Mouse (Mus musculus) brain, adult 2 months (tissue): ENCODE data around the gene Bcam.
A peak's percentile ranks its signal among the peaks of the same experiment; 100 is the strongest.
"Not testable (repeated sequence)": the region's sequence is repeated elsewhere in the genome, so short reads cannot be mapped to it uniquely, and the experiment has no call there.

Experiments used
- DNase-seq: peaks from one replicate; pipeline ENCODE4 v3.0.0; 2011; ENCODE audit warnings: low read depth, low spot score

Bcam gene

DNA sequence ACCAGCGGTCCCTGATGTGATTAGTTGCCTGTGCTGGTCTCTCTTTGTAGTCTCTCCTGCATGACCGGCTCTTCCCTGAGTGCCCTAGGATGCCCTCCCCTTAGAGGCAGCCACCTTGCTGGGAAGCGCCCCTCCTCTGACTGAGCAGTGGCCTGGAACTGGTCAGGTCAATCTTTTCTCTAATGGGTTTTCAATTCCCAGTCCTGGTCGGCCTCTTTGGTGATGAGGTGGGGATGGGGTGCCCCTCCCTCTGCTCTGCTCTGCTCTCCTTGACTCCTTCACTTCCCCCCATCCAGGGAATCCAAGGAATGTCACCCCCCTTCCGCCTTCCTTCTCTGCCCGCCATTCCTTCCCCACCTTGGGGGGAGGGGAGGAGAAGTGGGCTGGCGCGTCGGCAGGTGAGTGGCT lies at the start of gene Bcam:
TSS of gene Bcam (minus strand) at position 33 of the 408 bp plus-strand sequence.
- DNase-seq: no peak

DNA sequence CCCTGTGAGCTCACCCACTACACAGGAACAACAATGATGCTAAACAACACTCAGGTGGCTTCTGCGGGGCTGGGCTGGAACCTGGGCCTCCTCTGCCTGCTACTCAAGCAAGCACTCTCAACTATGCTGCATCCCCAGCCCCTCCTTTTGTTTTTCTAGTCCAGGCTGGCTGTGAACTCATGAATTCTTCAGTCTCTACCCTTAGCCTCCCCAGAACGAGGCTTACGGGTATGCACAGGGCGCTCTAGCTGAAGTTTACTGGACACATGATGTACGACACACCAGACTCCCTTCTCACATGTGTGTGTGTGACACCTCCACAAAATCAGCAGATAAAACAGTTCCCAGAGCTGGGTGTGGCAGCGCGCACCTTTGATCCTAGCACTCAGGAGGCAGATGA lies 48.1 kb upstream of the Bcam start:
- no peak for DNase-seq

DNA sequence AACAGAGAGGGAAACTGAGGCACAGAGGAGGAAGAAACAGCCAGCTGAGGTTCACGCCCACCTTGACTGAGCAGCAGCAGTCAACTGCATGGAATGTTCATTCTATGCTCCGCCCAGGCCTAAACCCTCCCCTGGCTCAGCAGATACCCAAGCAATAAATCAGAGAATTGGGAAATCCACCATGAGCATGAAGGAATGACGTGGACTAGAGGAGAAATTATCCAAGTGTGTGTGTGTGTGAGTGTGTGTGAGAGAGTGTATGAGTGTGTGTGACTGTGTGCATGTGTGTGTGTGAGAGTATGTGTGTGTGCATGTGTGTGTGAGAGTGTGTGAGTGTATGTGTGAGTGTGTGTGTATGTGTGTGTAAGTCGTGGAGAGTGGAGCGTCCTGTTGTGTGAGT lies 47.6 kb upstream of the Bcam start:
- DNase-seq: no peak

DNA sequence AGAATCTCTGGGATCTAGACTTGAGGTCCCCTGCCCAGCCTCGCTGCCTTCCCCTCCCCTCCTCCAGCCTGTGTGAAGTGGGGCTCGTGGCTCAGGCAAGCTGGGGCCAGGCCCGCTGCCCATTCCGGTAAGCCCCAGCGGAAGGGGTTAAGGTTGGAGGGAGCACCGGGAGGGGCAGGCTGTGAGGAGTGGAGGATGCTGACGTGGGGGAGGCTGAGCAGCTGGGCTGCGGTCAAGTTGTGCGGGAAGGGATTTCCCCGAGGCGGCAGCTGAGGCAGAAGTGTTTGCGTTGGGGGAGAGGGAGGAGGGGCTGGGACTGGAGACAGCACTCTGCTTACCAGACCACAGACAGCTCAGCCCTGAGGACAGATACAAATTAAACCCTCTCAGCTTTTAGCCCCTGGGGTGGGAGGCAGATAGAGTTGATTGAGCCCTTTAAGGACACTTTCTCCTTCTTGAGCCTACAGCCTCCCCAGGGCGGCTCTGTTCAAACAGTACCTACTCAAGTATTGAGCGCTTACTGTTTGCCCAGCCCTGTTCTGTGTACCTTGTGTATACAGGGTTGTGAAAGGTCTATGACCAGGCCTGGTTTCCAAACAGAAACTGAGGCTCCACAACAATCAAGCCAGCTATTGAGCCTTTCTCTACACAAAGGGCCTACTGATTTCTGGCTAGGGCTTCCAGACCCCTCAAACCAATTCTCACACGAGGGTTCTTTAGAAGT lies 46.7 kb upstream of the Bcam start:
- DNase-seq: peak; percentile 53

DNA sequence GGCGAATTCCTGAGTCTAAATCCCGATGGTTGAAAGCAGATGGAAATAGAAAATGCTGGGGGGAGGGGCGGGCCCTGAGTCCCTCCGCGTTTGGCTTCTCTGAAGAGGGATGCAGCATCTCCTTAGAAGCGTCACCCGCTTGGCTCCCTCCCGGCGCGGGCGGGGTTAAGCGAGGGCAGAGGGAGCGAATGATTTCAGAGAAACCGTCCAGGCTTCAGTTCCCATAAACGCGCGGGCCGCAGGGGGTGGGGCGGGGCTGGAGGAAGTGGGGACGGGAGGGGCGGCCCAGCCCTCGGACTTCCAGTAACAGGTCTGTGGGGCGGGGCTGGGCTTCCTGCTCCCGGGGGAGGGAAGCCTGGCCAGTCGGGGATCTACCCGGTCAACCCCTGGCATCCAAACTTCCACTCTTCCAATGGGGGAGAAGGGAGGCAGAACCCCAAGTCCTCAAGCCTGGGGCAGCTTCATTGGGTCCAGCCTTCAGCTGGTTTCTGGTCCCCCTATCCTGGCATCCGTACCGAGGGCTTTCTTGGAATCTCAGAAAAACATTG lies 45.5 kb upstream of the Bcam start:
- peak; percentile 61 for DNase-seq

DNA sequence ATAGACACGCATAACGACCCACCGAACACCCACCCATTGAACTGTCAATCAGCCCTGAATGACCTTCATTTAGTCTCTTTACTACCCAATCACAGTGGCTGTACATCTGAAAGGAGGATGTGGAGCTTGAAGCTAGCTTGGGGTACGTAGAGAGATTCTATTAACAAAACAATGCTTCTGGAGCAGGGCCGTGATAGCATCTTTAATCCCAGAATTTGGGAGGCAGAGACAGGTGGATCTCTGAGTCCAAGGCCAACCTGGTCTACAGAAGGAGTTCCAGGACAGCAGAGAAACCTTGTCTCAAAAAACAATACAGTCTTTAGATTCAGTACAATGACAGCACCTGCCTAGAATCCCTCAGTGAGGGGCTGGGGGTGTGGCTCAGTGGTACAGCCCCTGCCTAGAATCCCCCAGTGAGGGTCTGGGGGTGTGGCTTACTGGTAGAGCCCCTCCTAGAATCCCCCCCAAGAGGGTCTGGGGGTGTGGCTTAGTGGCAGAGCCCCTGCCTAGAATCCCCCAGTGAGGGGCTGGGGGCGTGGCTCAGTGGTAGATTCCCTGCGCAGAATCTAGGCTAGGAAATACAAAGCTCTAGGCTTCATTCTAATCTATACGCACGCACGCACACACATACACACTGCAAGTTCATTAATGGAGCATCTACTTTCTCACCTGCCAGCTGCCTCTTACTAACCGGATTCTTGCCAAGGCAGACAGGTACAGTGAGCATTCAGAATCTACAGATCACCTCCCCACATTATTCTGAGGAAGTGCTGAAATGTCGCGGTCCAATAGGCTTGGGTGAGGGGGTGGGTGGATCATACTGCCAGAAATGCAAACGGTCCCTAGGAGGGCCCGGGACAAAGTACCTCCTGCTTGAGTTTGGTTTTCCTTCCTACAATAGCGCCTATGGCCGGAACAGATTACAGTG lies 44.7 kb upstream of the Bcam start:
- peak; percentile 8 for DNase-seq

DNA sequence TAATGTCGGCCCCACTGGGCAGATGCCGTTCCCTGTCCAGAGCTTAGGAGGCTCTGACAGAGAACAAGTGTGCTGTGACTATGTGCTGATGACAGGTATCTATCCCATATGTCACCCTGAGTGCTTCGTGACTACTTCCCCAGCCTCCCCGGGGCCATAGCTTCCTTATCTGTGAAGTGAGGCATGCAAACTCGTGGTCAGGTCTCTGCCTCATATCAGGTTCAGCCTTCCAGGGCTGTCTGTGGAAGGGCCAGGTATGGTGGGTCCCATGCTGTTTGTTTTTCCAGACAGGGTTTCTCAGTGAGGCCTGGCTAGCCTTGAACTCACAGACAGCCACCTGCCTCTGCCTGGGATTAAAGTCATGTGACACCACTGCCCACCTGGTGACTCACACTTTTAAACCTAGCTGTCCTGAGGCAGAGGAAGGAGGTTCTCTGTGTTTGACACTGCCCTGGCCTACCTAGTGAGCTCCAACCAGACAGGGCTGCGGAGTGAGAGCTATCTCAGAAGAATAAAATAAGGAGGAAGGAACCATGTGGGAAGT lies 42.8 kb upstream of the Bcam start:
- DNase-seq: no peak

DNA sequence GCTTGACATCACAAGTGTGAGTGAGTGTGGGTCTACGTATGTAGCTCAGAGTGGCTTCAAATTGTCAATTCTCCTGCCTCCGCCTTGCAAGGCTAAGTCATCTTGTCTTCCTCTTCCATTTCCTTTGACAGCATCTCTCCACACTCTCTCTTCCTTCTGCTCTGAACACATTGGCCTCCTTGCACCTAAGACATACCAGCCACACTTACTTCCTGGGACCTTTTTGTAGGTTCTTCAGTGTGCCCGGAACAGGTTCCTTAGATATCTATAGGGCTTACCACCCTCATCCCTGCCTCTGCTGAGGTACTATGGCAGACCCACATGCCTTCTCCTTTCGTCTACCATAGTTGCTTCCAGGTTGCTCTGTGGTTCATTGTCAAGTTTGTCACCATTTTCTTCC lies 42.3 kb upstream of the Bcam start:
- no peak for DNase-seq

DNA sequence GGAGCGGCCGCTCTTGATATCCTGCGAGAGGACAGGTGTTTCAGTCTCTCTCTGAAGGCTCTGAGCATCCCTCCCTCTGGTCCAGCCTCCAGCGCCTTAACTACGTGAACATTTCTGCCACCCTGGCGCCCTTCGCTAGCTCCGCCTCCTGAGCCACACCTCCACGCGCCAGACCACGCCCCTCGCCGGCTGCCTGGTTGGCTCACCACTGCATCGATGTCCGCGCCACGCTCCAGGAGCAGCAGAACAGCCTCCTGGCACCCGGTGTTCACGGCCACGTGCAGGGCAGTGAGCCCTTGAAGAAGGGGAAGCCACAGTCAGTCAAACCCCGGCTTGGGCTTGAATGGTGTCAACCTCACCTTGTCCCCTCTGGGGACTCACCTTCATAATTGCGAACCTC lies 40.3 kb upstream of the Bcam start:
- DNase-seq: peak; percentile 48

DNA sequence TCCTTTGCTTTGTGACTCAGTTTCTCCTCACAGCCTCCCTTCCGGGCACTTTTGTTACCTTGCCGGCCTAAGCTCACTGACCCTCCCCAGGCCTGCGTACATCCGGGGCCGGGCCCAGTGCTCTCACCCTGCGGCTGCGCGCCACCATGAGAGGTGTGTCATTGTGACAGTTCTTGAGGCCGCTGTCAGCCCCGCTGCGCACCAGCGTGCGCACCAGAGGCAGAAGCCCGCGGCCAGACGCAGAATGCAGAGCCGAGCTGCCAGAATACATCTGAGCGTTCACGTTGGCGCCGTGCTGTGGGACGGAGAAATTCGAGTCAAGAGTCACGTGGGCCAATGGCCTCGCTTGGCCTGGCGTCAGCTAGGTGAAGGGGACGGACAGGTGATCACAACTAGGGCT lies 38.6 kb upstream of the Bcam start:
- DNase-seq: peak; percentile 58

DNA sequence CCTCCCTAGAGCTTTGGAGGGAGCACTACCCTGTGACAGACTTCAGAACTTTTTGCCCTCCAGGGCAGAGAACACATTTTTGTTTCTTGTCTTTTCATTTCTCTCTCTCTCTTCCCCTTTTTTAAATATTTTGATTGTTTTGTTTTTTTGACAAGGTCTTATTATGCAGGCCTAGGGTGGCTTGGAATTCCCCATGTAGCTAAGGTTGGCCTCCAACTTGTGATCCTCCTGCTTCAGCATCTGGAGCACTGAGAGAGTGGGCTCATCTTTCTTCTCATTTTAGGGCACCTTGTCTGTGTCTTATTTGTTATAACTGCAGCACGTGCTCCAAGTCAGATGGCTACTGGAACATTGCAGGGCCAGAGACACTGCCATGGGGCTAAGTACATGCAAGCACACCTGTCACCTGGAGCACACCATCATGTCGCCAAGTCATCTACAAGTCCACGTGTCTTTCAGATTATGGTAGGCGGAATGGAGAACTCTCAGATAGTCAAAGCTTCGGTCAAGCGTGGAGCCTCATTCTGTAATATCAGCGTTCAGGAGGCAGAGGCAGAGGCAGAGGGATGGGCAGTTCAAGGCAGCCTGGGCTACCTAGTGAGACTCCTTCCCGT lies 35.6 kb upstream of the Bcam start:
- DNase-seq: no peak

DNA sequence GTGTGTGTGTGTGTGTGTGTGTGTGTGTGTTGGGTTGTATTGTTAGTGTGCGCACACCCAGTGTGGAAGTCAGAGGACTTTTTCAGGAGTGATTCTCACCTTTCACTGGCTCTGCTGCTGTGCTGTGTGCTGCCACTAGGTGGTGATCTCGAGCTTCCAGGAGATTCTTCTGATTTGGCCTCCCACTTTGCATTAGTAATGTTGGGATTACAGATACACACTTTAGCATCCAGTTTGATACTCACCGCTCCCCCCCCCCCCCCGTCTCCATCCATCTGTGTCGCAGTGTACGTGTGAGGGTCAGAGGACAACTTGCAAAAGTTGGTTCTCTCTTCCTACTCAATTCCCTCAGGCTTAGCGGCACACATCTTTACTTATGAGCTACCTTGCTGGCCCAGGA lies 32.2 kb upstream of the Bcam start:
- peak; percentile 58 for DNase-seq

DNA sequence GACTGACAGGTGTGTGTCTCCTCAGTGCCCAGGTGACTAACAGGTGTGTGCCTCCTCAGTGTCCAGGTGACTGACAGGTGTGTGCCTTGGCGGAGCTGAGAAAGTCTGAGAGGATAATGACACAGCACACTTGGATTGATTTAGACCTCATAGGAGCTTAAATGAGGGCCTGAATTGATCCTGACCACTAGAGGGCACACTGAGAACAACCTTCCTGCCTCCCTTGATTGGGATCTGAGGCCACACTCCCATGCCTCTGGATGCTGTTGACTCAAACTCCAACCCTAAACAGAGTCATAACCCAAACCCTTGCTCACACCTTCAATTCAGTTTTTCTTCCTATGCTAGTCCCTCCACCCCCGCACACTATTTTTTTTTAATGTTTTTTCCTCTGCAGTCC lies 29.9 kb upstream of the Bcam start:
- DNase-seq: peak; percentile 61

DNA sequence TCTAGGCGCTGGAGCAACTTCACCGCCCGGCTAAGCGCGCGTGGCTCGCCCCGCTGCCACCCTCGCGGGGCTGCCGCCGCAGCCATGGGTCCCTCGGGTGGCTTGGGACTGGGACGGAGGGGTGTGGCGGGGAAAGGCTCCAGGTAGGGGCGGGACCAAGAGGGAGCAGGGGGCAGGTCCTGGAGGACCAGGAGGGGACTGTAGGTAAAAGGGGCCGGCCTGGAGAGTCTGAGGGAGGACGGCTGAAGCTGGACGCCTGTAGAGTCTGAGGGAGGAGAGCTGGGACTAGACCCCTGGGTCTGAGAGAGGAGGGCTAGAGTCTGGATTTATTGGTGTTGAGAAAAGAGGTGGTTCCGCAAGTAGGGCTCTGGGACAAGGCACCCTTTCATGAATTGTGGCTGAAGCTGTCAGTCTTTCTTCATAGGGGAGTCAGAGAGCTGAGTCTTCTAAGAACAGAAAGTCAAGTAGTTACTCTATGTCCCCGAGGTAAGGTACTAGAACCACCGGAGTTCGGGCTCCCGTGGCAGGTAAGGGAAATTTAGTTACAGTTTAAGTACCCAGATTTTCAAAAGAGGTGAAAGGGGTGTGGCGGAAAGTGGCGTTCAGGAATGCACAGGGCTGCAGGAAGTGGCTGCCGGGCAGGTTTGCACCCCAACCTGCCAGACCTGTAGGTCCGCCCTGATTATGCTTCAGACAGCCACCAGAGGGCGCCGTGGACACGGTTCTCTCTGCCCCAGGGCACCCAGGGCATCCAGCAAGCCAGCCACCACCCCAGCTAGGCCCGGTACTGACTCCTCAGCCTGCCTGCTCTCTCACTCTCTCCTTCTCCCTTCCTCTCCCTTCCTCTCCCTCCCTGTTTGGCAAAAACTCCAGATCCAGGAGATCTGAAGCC lies 26.1 kb upstream of the Bcam start, which contains the start of gene Cblc:
TSS of gene Cblc (minus strand) at position 113 of the 892 bp plus-strand sequence.
- peak; percentile 58 for DNase-seq

DNA sequence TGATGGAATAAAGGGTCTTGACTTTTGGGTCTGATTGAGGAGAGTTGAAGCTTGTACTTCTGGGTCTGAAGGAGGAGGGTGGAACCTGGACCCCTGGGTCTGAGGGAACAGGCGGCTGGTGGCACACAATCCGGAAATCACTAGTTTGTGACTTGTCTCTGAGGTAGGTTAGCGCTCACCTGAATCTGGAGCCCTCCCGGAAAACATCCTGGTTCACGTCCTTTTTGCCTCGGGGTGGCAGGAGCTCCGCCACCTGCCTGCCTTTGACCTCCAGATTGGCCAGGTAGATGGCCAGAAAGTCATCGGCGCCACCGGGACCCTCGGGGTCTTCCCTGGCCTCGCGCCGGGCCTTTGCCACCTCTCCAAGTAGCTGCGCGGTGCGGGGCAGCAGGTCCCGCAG lies 25.4 kb upstream of the Bcam start:
- no peak for DNase-seq

DNA sequence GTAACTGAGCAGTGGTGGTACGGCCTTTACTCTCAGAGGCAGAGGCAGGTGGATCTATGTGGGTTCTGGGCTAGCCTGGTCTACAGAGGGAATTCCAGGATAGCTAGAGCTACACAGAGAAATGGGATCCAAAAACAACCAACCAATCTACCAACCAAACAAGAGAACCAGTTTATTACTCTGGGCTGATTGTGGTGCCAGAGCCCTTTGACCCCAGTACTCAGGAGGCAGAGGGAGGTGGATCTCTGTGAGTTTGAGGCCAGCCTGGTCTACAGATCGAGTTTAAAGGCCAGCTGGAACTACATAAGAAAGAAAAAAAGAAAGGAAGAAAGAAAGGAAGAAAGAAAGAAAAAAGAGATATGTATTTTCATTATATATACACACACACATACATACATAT lies 24.4 kb upstream of the Bcam start:
- no peak for DNase-seq

DNA sequence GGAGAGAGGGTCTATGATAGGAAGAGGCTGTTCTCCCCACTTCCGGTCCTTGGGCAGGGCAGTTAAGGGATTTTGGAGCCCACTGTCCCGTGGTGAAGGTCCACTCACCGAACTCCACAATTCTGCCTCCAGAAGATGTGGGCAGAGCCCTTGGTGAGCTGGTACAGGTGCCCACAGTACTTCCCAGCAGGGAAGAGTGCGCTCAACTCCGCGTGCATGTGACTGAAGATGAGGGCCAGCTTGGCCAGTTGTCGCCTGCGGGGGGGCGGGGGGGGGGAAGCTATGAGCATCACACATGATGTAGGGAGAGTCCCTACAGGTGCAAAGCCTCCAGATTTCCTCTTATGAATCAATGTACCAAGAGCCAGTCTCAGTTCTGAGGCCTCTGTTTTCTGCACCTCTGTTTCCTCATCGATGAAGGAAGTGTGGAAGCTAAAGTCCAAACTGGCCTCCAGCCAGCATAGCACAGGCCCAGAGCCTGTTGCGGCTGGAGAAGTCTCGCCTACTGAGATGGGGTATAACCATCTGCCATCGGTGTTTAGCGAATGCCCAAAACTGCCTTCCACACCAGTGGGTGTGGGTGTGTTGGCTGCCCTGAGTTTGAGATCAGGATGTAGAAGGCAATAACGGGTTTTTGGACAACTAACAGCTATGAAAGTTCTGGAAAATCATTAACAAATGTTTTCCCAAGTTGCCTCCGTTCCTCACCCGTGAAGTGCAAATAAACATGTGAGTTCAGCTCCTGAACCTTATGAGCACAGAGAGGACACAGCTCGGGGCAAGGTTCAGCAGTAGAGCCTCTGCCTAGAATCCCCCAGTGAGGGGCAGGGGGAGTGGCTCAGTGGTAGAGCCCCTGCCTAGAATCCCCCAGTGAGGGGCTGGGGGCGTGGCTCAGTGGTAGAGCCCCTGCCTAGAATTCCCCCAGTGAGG lies 22.1 kb upstream of the Bcam start:
- DNase-seq: peak; percentile 15

DNA sequence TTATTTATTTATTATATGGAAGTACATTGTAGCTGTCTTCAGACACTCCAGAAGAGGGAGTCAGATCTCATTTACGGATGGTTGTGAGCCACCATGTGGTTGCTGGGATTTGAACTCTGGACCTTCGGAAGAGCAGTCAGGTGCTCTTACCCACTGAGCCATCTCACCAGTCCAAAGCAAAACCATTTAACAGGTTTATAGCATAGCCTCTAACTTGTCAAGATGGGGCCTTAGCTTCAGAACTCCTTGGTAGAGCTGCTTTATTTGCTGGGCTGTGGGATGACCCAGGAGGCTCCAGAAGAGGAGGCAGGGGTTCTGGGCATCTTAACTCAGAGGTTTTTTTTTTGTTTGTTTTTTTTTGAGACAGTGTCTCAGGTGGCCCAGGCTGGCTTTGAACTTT lies 20.7 kb upstream of the Bcam start:
- DNase-seq: not testable (repeated sequence)

DNA sequence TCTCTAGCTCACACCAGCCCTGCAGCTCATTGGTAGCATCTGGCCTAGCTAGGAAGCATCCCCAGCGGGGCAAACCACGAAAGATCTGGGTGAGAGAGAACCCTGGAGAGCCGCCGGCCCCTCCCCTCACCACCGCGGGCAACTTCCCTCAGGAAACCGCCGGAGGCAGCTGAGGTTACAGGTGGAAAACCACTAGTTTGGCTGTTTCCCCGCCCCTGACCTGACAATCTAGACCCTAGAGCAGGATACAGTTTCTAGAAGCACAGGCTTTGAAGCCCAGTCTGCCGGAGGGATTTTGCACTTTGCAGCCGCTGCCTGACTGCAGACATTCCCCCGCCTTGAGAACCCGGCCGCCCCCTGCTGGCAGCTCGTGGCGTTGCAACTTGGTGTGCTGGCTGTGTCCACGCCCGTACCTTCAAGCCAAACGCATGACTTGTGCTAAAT lies 19.1 kb upstream of the Bcam start:
- DNase-seq: peak; percentile 87
